Mouse (Mus musculus): Measurements from ENCODE around the gene Adcy5. TPM values are rescaled to one million over a fixed set of nuclear protein-coding genes. Genes with fewer than 3 reads are reported as not detected.

Adcy5 gene
- polyA plus RNA-seq, 2 experiments: 2.5 to 10.1 TPM

- no peaks in the 10 kb centered on the region for H3K27me3 ChIP-seq (ENCODE audit: control insufficient read depth, insufficient read depth, low read length)
- peaks cover 37% of the 10 kb centered on the region for H3K4me1 ChIP-seq (ENCODE audit: control insufficient read depth, insufficient read depth, low read length)
- no peak overlapping the region for H3K4me3 ChIP-seq (replicated peaks; ENCODE audit: low read length)
- no peak overlapping the region for H3K4me2 ChIP-seq (replicated peaks; ENCODE audit: low read depth, low read length, severe bottlenecking)
- WGBS: 63% methylated on average over 8 of the region's 8 CpGs
- ATAC-seq (ENCODE audit: low FRiP score, low read depth) (no peak), DNase-seq (ENCODE audit: low spot score) (no peak)
- no peak for TF ChIP-seq POLR2A (IDR thresholded peaks at IDR 0.05; ENCODE audit: borderline replicate concordance, extremely low read depth, insufficient read depth, insufficient read length)
- no peaks in the 10 kb centered on the region for H3K36me3 ChIP-seq (ENCODE audit: control insufficient read depth, insufficient read depth, low read length)
- H3K9ac ChIP-seq (ENCODE audit: low read depth, low read length, severe bottlenecking): no peak overlapping the region
- no peak overlapping the region for H3K27ac ChIP-seq (replicated peaks; ENCODE audit: low read depth, low read length)
- no peaks in the 10 kb centered on the region for H3K9me3 ChIP-seq (ENCODE audit: control insufficient read depth, low read length)
Observed at GRCm38 (mm10) chr16:35111143-35111620, 43.5 kb upstream of the Adcy5 start.

GRCm38 (mm10) chr16:35113496-35113895, 41.2 kb upstream of the Adcy5 start:
- TF ChIP-seq POLR2A (IDR thresholded peaks at IDR 0.05; ENCODE audit: borderline replicate concordance, extremely low read depth, insufficient read depth, insufficient read length): no peak
- Histone ChIP-seq H3K4me3 (replicated peaks; ENCODE audit: low read length) (no peak overlapping the region), H3K27ac (replicated peaks; ENCODE audit: low read depth, low read length) (no peak overlapping the region), H3K4me1 (ENCODE audit: control insufficient read depth, insufficient read depth, low read length) (peaks cover 18% of the 10 kb centered on the region), H3K36me3 (ENCODE audit: control insufficient read depth, insufficient read depth, low read length) (no peaks in the 10 kb centered on the region), H3K9ac (ENCODE audit: low read depth, low read length, severe bottlenecking) (no peak overlapping the region), H3K4me2 (replicated peaks; ENCODE audit: low read depth, low read length, severe bottlenecking) (no peak overlapping the region), H3K27me3 (ENCODE audit: control insufficient read depth, insufficient read depth, low read length) (no peaks in the 10 kb centered on the region), H3K9me3 (ENCODE audit: control insufficient read depth, low read length) (no peaks in the 10 kb centered on the region)
- WGBS: 87% methylated on average over 5 of the region's 5 CpGs
- DNase-seq (ENCODE audit: low spot score) (no peak), ATAC-seq (ENCODE audit: low FRiP score, low read depth) (no peak)

DNA sequence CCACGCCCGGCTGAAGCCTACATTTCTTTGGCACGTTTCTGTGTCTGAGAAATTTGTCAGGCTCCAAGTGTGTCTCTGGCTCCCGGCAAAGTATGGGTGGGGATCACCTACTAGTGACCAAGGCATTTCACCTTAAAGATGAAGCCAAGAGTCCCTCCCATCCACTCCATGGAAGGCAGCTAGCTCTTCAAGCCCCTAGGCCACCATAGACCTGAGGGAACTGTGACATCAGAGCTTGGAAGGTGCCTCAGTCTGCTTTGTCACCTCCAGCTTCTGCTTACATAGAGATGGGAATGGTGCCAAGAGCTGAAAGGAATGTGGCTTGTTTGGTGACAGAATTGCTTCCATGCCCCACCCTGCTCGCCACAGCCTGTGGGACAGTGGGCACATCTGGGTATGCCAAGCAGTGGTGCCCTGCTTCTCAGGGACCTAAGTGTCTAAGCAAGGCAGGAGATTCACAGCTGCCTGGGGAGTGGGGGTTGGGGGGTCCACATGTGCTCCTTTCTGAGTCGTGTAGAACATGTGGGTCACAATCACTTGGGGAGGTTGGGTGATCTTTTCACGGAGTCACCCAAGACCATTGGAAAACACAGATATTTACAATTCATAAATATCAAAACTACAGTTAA, 38.2 kb upstream of the Adcy5 start:
- no peaks in the 10 kb centered on the region for H3K27me3 ChIP-seq (ENCODE audit: control insufficient read depth, insufficient read depth, low read length)
- no peaks in the 10 kb centered on the region for H3K9me3 ChIP-seq (ENCODE audit: control insufficient read depth, low read length)
- WGBS: 78% methylated on average over 7 of the region's 7 CpGs
- no peaks in the 10 kb centered on the region for H3K36me3 ChIP-seq (ENCODE audit: control insufficient read depth, insufficient read depth, low read length)
- TF ChIP-seq POLR2A (IDR thresholded peaks at IDR 0.05; ENCODE audit: borderline replicate concordance, extremely low read depth, insufficient read depth, insufficient read length): no peak
- no peak overlapping the region for H3K4me3 ChIP-seq (replicated peaks; ENCODE audit: low read length)
- no peak overlapping the region for H3K4me2 ChIP-seq (replicated peaks; ENCODE audit: low read depth, low read length, severe bottlenecking)
- no peak for DNase-seq (ENCODE audit: low spot score)
- no peak overlapping the region for H3K27ac ChIP-seq (replicated peaks; ENCODE audit: low read depth, low read length)
- H3K9ac ChIP-seq (ENCODE audit: low read depth, low read length, severe bottlenecking): no peak overlapping the region
- no peaks in the 10 kb centered on the region for H3K4me1 ChIP-seq (ENCODE audit: control insufficient read depth, insufficient read depth, low read length)
- no peak for ATAC-seq (ENCODE audit: low FRiP score, low read depth)

GRCm38 (mm10) chr16:35117436-35117835, 37.2 kb upstream of the Adcy5 start:
- no peak overlapping the region for H3K9ac ChIP-seq (ENCODE audit: low read depth, low read length, severe bottlenecking)
- H3K9me3 ChIP-seq (ENCODE audit: control insufficient read depth, low read length): no peaks in the 10 kb centered on the region
- H3K4me3 ChIP-seq (replicated peaks; ENCODE audit: low read length): no peak overlapping the region
- ATAC-seq (ENCODE audit: low FRiP score, low read depth): no peak
- no peak overlapping the region for H3K27ac ChIP-seq (replicated peaks; ENCODE audit: low read depth, low read length)
- no peaks in the 10 kb centered on the region for H3K4me1 ChIP-seq (ENCODE audit: control insufficient read depth, insufficient read depth, low read length)
- 68% methylated on average over 7 of the region's 7 CpGs for WGBS
- DNase-seq (ENCODE audit: low spot score): no peak
- no peak overlapping the region for H3K4me2 ChIP-seq (replicated peaks; ENCODE audit: low read depth, low read length, severe bottlenecking)
- H3K36me3 ChIP-seq (ENCODE audit: control insufficient read depth, insufficient read depth, low read length): no peaks in the 10 kb centered on the region
- no peaks in the 10 kb centered on the region for H3K27me3 ChIP-seq (ENCODE audit: control insufficient read depth, insufficient read depth, low read length)
- TF ChIP-seq POLR2A (IDR thresholded peaks at IDR 0.05; ENCODE audit: borderline replicate concordance, extremely low read depth, insufficient read depth, insufficient read length): no peak

DNA sequence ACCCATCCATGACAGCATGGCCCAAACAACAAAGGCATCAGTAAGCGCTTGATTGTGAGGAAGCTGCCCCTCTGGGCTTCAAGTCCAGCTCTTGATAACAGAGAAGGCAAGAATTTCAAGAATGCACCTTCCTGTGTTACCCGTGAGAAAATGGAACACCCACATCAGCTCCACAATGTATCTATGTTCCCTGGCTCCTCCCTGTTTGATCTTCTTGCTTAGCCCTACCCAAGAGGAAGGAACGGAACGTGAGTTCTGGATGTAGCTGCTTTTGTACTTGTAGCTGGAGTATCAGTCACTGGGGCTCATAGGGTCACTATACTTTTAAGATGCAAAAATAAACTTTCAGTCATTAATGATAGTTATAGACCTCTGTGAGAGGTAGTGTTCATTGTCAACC, 34.1 kb upstream of the Adcy5 start:
- H3K9ac ChIP-seq (ENCODE audit: low read depth, low read length, severe bottlenecking): no peak overlapping the region
- WGBS: 72% methylated on average over 4 of the region's 4 CpGs
- no peak overlapping the region for H3K4me2 ChIP-seq (replicated peaks; ENCODE audit: low read depth, low read length, severe bottlenecking)
- no peak overlapping the region for H3K4me3 ChIP-seq (replicated peaks; ENCODE audit: low read length)
- no peaks in the 10 kb centered on the region for H3K27me3 ChIP-seq (ENCODE audit: control insufficient read depth, insufficient read depth, low read length)
- no peak for DNase-seq (ENCODE audit: low spot score)
- no peak overlapping the region for H3K27ac ChIP-seq (replicated peaks; ENCODE audit: low read depth, low read length)
- H3K4me1 ChIP-seq (ENCODE audit: control insufficient read depth, insufficient read depth, low read length): no peaks in the 10 kb centered on the region
- no peaks in the 10 kb centered on the region for H3K9me3 ChIP-seq (ENCODE audit: control insufficient read depth, low read length)
- no peaks in the 10 kb centered on the region for H3K36me3 ChIP-seq (ENCODE audit: control insufficient read depth, insufficient read depth, low read length)
- ATAC-seq (ENCODE audit: low FRiP score, low read depth): no peak
- TF ChIP-seq POLR2A (IDR thresholded peaks at IDR 0.05; ENCODE audit: borderline replicate concordance, extremely low read depth, insufficient read depth, insufficient read length): no peak
